Mouse (Mus musculus): Measurements from ENCODE around the gene Gstk1.

The Gstk1 gene

GRCm38 (mm10) chr6:42270817-42271216 is 25.1 kb downstream of the Gstk1 start:
- no peak for DNase-seq

- DNase-seq = peak; percentile 43 to 60
Observed at GRCm38 (mm10) chr6:42276151-42276550, 30.4 kb downstream of the Gstk1 start.

- no peak for DNase-seq
Observed at GRCm38 (mm10) chr6:42282865-42283528, 37.3 kb downstream of the Gstk1 start.

DNA sequence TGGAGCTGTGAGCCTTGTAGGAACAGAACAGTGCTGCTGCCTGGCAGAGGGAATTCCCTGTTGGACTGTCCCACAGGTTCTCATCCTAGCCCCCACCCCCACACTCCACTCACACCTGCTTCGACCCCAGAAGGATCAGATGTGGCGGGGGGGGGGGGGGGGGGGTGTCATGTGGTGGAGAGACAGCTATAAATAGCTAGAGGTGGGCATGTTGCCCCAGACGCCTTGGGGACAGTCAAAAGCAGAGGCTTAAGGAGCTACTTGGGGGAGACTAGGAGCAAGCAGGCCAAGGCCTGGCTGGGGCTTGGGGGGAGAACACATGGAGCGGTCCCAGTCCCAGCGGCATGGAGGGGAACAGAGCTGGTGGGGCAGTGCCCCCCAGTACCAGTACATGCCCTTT is 40.7 kb downstream of the Gstk1 start, which contains the start of gene Clcn1:
Gene Clcn1, plus strand, starts transcription at position 238 of the 400 bp plus-strand sequence.
- no peak for DNase-seq

DNA sequence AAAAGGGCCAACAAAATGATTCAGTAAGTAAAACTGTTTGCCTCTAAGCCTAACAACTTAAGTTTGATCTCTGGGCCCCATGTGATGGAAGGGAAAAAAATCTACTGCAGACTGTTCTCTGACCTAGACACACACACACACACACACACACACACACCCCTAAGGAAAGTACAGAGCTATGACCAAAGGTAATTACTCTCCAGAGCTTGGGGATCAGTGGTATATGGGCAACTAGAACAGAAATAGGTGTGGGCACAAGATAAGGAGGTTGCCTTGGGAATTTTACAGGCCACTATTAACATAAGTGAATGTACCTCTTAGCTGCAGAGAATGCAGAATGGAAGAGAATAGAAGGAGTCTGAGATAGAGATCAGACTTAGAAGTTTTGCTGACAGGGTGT is 41.8 kb downstream of the Gstk1 start:
- no peak for DNase-seq

DNA sequence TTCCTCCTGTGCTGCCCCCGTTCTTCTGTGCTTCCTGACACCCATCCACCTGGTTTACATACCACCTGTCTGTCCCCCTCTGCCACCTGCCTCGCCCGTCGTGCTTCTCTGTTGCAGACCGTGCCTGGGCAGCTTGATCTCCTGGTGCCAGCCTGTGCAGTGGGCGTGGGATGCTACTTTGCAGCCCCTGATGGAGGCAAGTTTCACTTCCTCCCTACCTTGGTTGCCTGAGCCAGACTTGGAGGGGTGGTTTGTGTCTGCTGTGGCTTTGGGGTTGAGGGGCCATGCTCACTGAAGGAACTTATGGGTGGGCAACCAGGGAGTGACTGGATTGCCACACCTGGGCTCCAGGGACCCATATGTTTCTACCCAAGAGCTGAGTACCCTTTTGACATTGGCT is 47.6 kb downstream of the Gstk1 start:
- DNase-seq = no peak

DNA sequence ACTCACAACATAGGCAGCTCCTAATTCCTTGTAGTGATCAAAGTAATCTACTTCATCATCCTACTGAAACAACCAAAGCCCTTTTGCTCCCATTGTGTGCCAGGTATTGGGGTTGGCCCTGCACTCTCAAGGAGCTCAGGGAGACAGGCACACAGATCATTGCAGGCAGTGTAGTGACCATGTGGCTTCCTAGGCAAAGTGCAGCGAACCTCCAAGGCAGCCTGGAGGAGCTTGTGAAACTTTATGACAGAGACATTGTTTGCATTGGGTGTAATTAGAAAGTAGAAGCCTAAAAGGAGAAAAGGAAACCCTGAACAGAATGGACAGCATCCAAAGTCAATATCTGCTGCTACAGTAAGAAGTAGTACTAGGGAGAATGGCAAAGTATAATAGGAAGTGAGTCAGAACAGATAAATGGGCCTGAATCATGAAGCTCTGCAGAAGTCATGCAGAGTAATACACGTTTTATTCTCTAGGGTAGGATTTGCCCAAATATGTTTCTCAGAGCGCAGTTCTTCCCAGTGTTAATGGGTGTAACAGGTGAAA is 49.9 kb downstream of the Gstk1 start:
- DNase-seq = no peak

GRCm38 (mm10) chr6:42299362-42299761 is 53.6 kb downstream of the Gstk1 start:
- DNase-seq = no peak

Measured in kidney, postnatal 25 days (tissue).